Mouse (Mus musculus) ES-E14 (cell line): ENCODE measurements around the gene Rims4. TPM values are rescaled to one million over a fixed set of nuclear protein-coding genes. Genes with fewer than 3 reads are reported as not detected.

Experiments
- DNase-seq: peaks from one replicate; pipeline ENCODE4 v3.0.0-alpha.2; 2013; ENCODE audit warnings: low read depth, low spot score
- H3K27ac ChIP-seq: 2 replicates; pipeline ENCODE4 v1.5.1; 2012; ENCODE audit warnings: low read depth, mild to moderate bottlenecking, low read length, moderate library complexity, mixed read lengths; ENCODE audit not compliant: poor library complexity, insufficient read depth, severe bottlenecking
- H3K36me3 ChIP-seq: 2 replicates; pipeline ENCODE4 v1.6.1; 2012; ENCODE audit warnings: mild to moderate bottlenecking, low read length, moderate library complexity, mixed read lengths; ENCODE audit not compliant: control insufficient read depth, poor library complexity, insufficient read depth, severe bottlenecking
- H3K4me1 ChIP-seq, 2 experiments: fragments of 150-350 bp in 1 of 2; sonication (generic) in 1 of 2; 2 replicates each; pipeline ENCODE4 v1.6.1; 2012; ENCODE audit warnings: low read length in 2 of 2, mild to moderate bottlenecking in 1 of 2, mixed read lengths in 1 of 2; ENCODE audit not compliant: control insufficient read depth in 2 of 2, insufficient read depth in 2 of 2, poor library complexity in 1 of 2
- H3K4me3 ChIP-seq, 2 experiments: fragments of 150-350 bp in 1 of 2; sonication (generic) in 1 of 2; 2 replicates each; pipeline ENCODE4 v1.5.1; 2012; ENCODE audit warnings: low read length in 2 of 2, low read depth in 1 of 2, mild to moderate bottlenecking in 1 of 2, mixed read lengths in 1 of 2; ENCODE audit not compliant: insufficient read depth in 1 of 2, poor library complexity in 1 of 2, severe bottlenecking in 1 of 2
- H3K9ac ChIP-seq: 2 replicates; pipeline ENCODE4 v1.6.1; 2012; ENCODE audit warnings: low read depth, mild to moderate bottlenecking, low read length, mixed read lengths; ENCODE audit not compliant: poor library complexity, insufficient read depth, severe bottlenecking
- H3K9me3 ChIP-seq: fragments of 150-350 bp; sonication (generic); 2 replicates; pipeline ENCODE4 v1.6.1; 2012; ENCODE audit warnings: low read depth, mild to moderate bottlenecking, low read length; ENCODE audit not compliant: control insufficient read depth, insufficient read depth
- CHD2 ChIP-seq: IDR thresholded peaks from 2 replicates; pipeline ENCODE4 v1.6.1; 2014; ENCODE audit warnings: mild to moderate bottlenecking, low read depth, low read length, inconsistent platforms
- HCFC1 ChIP-seq: IDR thresholded peaks from 2 replicates; pipeline ENCODE4 v1.6.1; 2012; ENCODE audit warnings: low read length, inconsistent platforms, borderline replicate concordance; ENCODE audit not compliant: insufficient read depth
- MAFK ChIP-seq: IDR thresholded peaks from 2 replicates; pipeline ENCODE4 v1.6.1; 2014; ENCODE audit warnings: mild to moderate bottlenecking, low read depth, low read length, inconsistent platforms; ENCODE audit not compliant: insufficient read depth
- ZC3H11A ChIP-seq: IDR thresholded peaks from 2 replicates; pipeline ENCODE4 v1.6.1; 2012; ENCODE audit warnings: low read depth, mild to moderate bottlenecking, inconsistent platforms, low read length, borderline replicate concordance
- ZNF384 ChIP-seq: IDR thresholded peaks from 2 replicates; pipeline ENCODE4 v1.6.1; 2012; ENCODE audit warnings: low read depth, low read length, inconsistent platforms
- in situ Hi-C, 2 experiments: fragments of 600-800 bp; cut with MboI; formaldehyde crosslinking; loops; one replicate each; pipeline ENCODE4 v1.15.1; 2025; ENCODE audit warnings: low sequenced_read_pairs in 2 of 2, inconsistent platforms in 1 of 2; ENCODE audit not compliant: unreplicated experiment in 2 of 2
- total RNA-seq: library from RNA; depleted of rRNA; stranded (reverse); fragments of 300-350 nt; gene quantifications from 2 replicates; pipeline ENCODE4 v1.2.3, GENCODE M21; 2012; rRNA removed

The Rims4 gene
- total RNA-seq, 1 experiment, result 0.98 TPM

- Histone ChIP-seq H3K4me1 (no peaks in the 10 kb centered on the region; a peak in 1 of 4 replicates), H3K9ac (no peak overlapping the region), H3K9me3 (no peaks in the 10 kb centered on the region), H3K27ac (no peak overlapping the region), H3K4me3 (no peak overlapping the region), H3K36me3 (no peaks in the 10 kb centered on the region)
- no peak for TF ChIP-seq CHD2
- TF ChIP-seq HCFC1, result no peak
- no peak for TF ChIP-seq ZNF384
- TF ChIP-seq MAFK, result no peak
- TF ChIP-seq ZC3H11A, result no peak
- in situ Hi-C loops, result no loop called here
- no peak for DNase-seq
These were observed 103.6 kb downstream of the Rims4 start for GRCm38 (mm10) chr2:163814739-163815465.

- Histone ChIP-seq H3K4me3 (no peak overlapping the region), H3K9me3 (no peaks in the 10 kb centered on the region), H3K9ac (no peak overlapping the region), H3K36me3 (no peaks in the 10 kb centered on the region), H3K4me1 (no peaks in the 10 kb centered on the region; a peak in 1 of 4 replicates), H3K27ac (no peak overlapping the region)
- DNase-seq, result no peak
- TF ChIP-seq ZC3H11A, result no peak
- TF ChIP-seq HCFC1, result no peak
- TF ChIP-seq ZNF384, result no peak
- TF ChIP-seq MAFK, result no peak
- no peak for TF ChIP-seq CHD2
- in situ Hi-C loops, result no loop called here
These were observed 105.4 kb downstream of the Rims4 start for GRCm38 (mm10) chr2:163813077-163813476.

Other genes with a start within 250 kb of the Rims4 start
- 10.9 and 13.7 TPM in 2 replicates for gene Ada, start 168.4 kb downstream of the Rims4 start, total RNA-seq
- gene Ccn5, start 97.8 kb downstream of the Rims4 start, total RNA-seq, result 0.26 and 0.27 TPM in 2 replicates
- not detected in 2 replicates for gene Kcnk15, start 65.0 kb downstream of the Rims4 start, total RNA-seq
- gene Ywhab, start 76.3 kb upstream of the Rims4 start, total RNA-seq, result 44.3 and 65.9 TPM in 2 replicates
- gene Pabpc1l, start 106.8 kb upstream of the Rims4 start, total RNA-seq, result 0.16 TPM in 1 of 2 replicates, not detected in the other
- 51.1 and 58.5 TPM in 2 replicates for gene Stk4, start 151.6 kb upstream of the Rims4 start, total RNA-seq
- 40.8 and 41.5 TPM in 2 replicates for gene Tomm34, start 152.5 kb upstream of the Rims4 start, total RNA-seq